Mouse (Mus musculus): Measurements from ENCODE around the gene Col4a2. TPM values are rescaled to one million over a fixed set of nuclear protein-coding genes. Genes with fewer than 3 reads are reported as not detected.

The Col4a2 gene
- total and polyA plus RNA-seq, 2 experiments from 2014 or later, result 26.6 to 95.7 TPM

GRCm38 (mm10) chr8:11443611-11444010 lies 131.0 kb downstream of the Col4a2 start:
- no peaks in the 10 kb centered on the region for H3K27me3 ChIP-seq (ENCODE audit: insufficient read depth, low read length)
- no peak overlapping the region for H3K4me2 ChIP-seq (ENCODE audit: low read depth)
- WGBS, result 89% methylated on average over 9 of the region's 9 CpGs
- ATAC-seq, result no peak
- no peak overlapping the region for H3K9ac ChIP-seq
- DNase-seq, result no peak
- no peak for TF ChIP-seq CTCF (IDR thresholded peaks at IDR 0.05; ENCODE audit: low read depth)
- H3K4me1 ChIP-seq (ENCODE audit: insufficient read depth), result no peaks in the 10 kb centered on the region
- no peak overlapping the region for H3K4me3 ChIP-seq (ENCODE audit: low read depth, low read length)
- H3K9me3 ChIP-seq (ENCODE audit: low read length), result no peaks in the 10 kb centered on the region
- H3K36me3 ChIP-seq (ENCODE audit: insufficient read depth), result peaks cover 46% of the 10 kb centered on the region
- H3K27ac ChIP-seq (ENCODE audit: low read depth, low read length), result no peak overlapping the region

- Histone ChIP-seq H3K9me3 (ENCODE audit: low read length) (no peaks in the 10 kb centered on the region), H3K9ac (no peak overlapping the region), H3K4me3 (ENCODE audit: low read depth, low read length) (no peak overlapping the region), H3K27ac (ENCODE audit: low read depth, low read length) (no peak overlapping the region), H3K36me3 (ENCODE audit: insufficient read depth) (peaks cover 41% of the 10 kb centered on the region), H3K4me1 (ENCODE audit: insufficient read depth) (no peaks in the 10 kb centered on the region), H3K27me3 (ENCODE audit: insufficient read depth, low read length) (no peaks in the 10 kb centered on the region), H3K4me2 (ENCODE audit: low read depth) (no peak overlapping the region)
- WGBS, result 91% methylated on average over 7 of the region's 7 CpGs
- no peak for TF ChIP-seq CTCF (IDR thresholded peaks at IDR 0.05; ENCODE audit: low read depth)
- DNase-seq (no peak), ATAC-seq (no peak)
Measured at GRCm38 (mm10) chr8:11444216-11444615, 131.6 kb downstream of the Col4a2 start.

- 97% methylated on average over 13 of the region's 13 CpGs for WGBS
- Histone ChIP-seq H3K4me3 (ENCODE audit: low read depth, low read length) (no peak overlapping the region), H3K4me1 (ENCODE audit: insufficient read depth) (no peaks in the 10 kb centered on the region), H3K27ac (ENCODE audit: low read depth, low read length) (no peak overlapping the region), H3K9ac (no peak overlapping the region), H3K36me3 (ENCODE audit: insufficient read depth) (peaks cover 36% of the 10 kb centered on the region), H3K4me2 (ENCODE audit: low read depth) (no peak overlapping the region), H3K27me3 (ENCODE audit: insufficient read depth, low read length) (no peaks in the 10 kb centered on the region), H3K9me3 (ENCODE audit: low read length) (no peaks in the 10 kb centered on the region)
- no peak for TF ChIP-seq CTCF (IDR thresholded peaks at IDR 0.05; ENCODE audit: low read depth)
- ATAC-seq (no peak), DNase-seq (no peak)
Measured at GRCm38 (mm10) chr8:11445790-11446189, 133.2 kb downstream of the Col4a2 start.

DNA sequence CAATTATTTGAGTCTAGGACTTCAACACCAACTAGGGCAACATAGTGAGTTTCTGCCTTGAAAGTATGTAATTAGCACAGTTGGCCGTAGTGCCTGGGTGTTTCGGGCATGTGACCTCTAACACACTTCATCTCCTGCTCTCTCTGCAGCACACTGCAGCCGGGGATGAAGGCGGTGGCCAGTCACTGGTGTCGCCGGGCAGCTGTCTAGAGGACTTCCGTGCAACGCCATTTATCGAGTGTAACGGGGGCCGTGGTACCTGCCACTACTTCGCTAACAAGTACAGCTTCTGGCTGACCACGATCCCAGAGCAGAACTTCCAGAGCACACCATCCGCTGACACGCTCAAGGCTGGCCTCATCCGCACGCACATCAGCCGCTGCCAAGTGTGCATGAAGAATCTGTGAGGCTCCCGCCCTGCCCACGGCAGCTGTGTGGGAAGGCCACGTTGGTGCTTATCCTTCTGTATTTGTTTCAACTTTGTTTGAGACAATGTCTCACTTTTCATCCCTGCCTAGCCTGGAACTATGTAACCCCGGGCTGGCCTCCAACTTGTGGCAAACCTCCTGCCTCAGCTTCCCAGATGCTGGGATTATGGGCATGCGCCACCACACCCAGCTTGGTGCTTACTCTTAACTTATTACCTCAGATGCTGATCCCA lies 135.4 kb downstream of the Col4a2 start:
- 92% methylated on average over 23 of the region's 23 CpGs for WGBS

DNA sequence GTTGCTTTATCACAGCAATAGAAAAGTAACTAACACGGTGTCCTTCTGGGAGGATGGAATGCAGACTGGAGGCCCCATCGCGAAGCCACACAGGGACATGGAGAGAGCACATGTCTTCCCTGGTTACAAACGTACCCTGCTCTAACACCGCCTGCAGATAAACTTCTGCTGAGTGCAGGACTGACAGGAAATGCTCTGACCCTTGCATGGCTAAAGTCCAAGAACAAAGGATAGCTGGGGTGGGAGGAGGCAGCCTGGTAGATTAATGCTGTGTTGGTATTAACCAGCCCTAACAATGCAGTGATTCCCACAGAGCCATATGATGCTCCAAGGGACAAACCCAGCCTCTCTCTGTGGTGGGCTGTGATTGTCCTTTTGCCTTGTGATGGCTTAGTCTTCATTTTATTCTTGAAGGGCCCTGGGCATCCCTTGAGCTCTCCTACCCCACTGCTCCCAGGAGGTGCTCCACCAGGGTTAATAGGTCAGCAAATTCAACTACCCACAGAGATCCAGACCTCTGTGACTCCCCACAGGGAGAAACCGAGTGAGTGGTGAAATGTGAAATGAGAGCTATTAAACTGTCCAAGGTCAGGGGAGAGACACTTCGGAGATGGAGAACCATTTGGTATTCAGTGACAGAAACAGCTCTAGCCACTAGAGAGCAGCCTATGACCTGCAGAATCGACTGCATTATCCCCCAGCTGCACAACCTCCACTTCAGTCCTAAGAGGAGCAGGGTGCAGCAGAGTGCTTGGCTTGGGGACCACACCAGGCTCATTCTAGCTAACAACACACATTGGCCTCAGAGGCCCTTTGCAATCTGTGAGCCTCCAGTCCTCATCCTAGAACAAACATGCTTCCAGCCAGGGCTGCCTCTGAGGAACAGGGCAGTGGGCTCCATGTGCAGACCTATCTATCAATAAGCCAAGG lies 137.8 kb downstream of the Col4a2 start:
- ATAC-seq (peak; percentile 82), DNase-seq (peak; percentile 48)
- no peaks in the 10 kb centered on the region for H3K4me1 ChIP-seq (ENCODE audit: insufficient read depth)
- H3K9ac ChIP-seq, result no peak overlapping the region
- no peak overlapping the region for H3K4me2 ChIP-seq (ENCODE audit: low read depth)
- 39% methylated on average over 8 of the region's 8 CpGs for WGBS
- H3K4me3 ChIP-seq (ENCODE audit: low read depth, low read length), result no peak overlapping the region
- no peak overlapping the region for H3K27ac ChIP-seq (ENCODE audit: low read depth, low read length)
- no peaks in the 10 kb centered on the region for H3K27me3 ChIP-seq (ENCODE audit: insufficient read depth, low read length)
- H3K36me3 ChIP-seq (ENCODE audit: insufficient read depth), result peaks cover 20% of the 10 kb centered on the region
- peak; percentile 68 for TF ChIP-seq CTCF (IDR thresholded peaks at IDR 0.05; ENCODE audit: low read depth)
- no peaks in the 10 kb centered on the region for H3K9me3 ChIP-seq (ENCODE audit: low read length)

More for the DNA sequence above, 135.4 kb downstream of the Col4a2 start:
- no peak for DNase-seq
- TF ChIP-seq CTCF (IDR thresholded peaks at IDR 0.05; ENCODE audit: low read depth), result no peak
- Histone ChIP-seq H3K27me3 (ENCODE audit: insufficient read depth, low read length) (no peaks in the 10 kb centered on the region), H3K36me3 (ENCODE audit: insufficient read depth) (peaks cover 28% of the 10 kb centered on the region), H3K4me3 (ENCODE audit: low read depth, low read length) (no peak overlapping the region), H3K4me1 (ENCODE audit: insufficient read depth) (no peaks in the 10 kb centered on the region), H3K9me3 (ENCODE audit: low read length) (no peaks in the 10 kb centered on the region), H3K9ac (no peak overlapping the region), H3K27ac (ENCODE audit: low read depth, low read length) (no peak overlapping the region), H3K4me2 (ENCODE audit: low read depth) (no peak overlapping the region)
- ATAC-seq, result no peak

DNA sequence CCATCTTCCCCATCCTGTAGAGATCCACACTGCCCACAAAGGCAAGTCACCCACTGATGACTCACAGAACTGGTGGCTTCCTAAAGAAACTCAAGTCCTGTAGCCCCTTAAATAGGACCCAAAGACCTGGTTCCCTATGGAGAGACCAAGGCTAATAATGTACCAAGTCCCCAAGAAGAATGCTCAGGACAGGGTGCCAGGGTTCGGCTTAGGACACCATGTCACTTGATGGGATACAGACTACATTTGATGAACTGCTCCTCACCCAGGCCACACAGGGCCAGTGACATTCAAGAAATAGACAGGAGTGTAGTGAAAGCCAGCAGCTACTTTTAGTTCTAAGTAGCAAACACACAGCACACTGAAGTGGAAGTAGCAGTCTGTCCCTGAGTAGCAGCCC lies 139.5 kb downstream of the Col4a2 start:
- H3K9ac ChIP-seq, result no peak overlapping the region
- no peaks in the 10 kb centered on the region for H3K9me3 ChIP-seq (ENCODE audit: low read length)
- H3K27me3 ChIP-seq (ENCODE audit: insufficient read depth, low read length), result no peaks in the 10 kb centered on the region
- 80% methylated on average over 1 of the region's 1 CpGs for WGBS
- H3K4me1 ChIP-seq (ENCODE audit: insufficient read depth), result no peaks in the 10 kb centered on the region
- H3K27ac ChIP-seq (ENCODE audit: low read depth, low read length), result no peak overlapping the region
- peaks cover 11% of the 10 kb centered on the region; the same call in 1 of the 2 replicates for H3K36me3 ChIP-seq (ENCODE audit: insufficient read depth)
- no peak overlapping the region for H3K4me2 ChIP-seq (ENCODE audit: low read depth)
- no peak overlapping the region for H3K4me3 ChIP-seq (ENCODE audit: low read depth, low read length)
- no peak for TF ChIP-seq CTCF (IDR thresholded peaks at IDR 0.05; ENCODE audit: low read depth)
- no peak for DNase-seq
- ATAC-seq, result no peak

GRCm38 (mm10) chr8:11452559-11452958 lies 140.0 kb downstream of the Col4a2 start:
- Histone ChIP-seq H3K9ac (no peak overlapping the region), H3K4me3 (ENCODE audit: low read depth, low read length) (no peak overlapping the region), H3K27me3 (ENCODE audit: insufficient read depth, low read length) (no peaks in the 10 kb centered on the region), H3K4me2 (ENCODE audit: low read depth) (no peak overlapping the region), H3K27ac (ENCODE audit: low read depth, low read length) (no peak overlapping the region), H3K4me1 (ENCODE audit: insufficient read depth) (no peaks in the 10 kb centered on the region), H3K36me3 (ENCODE audit: insufficient read depth) (peaks cover 8% of the 10 kb centered on the region; the same call in 1 of the 2 replicates), H3K9me3 (ENCODE audit: low read length) (no peaks in the 10 kb centered on the region)
- TF ChIP-seq CTCF (IDR thresholded peaks at IDR 0.05; ENCODE audit: low read depth), result no peak
- ATAC-seq (no peak), DNase-seq (no peak)
- 40% methylated on average over 3 of the region's 3 CpGs for WGBS

All from forebrain, postnatal 0 days (tissue).